Mouse (Mus musculus): ENCODE measurements around the gene Abca9.

GRCm38 (mm10) chr11:110060127-110060526 is 107.9 kb downstream of the Abca9 start:
- TF ChIP-seq CTCF (conservative IDR thresholded peaks at IDR 0.05; ENCODE audit: insufficient read depth, insufficient read length, low read depth, low read length) (no peak), POLR2A (IDR thresholded peaks at IDR 0.05; ENCODE audit: low read depth, low read length) (no peak)
